In the genomic region with DNA sequence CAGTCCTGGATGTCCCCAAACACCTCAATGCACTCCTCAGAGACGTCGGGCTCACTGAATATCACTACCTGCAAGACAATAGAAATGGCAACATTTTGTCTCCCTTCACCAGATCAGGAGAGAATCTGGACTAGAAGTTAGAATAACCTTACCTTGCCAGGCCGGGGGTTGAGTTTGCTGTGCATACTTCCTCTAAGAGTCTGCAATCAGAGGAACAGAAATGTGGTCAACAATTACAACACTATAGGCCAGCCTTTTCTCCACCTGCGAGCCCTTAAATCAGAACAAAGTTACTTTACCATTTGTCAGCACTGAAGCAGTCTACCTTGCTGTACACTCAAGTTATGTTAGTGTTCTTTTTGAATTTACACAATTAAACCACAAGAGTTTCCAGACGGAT, we compare ENCODE assay signal across 11 mouse cellular contexts.
"Had no signal": no experiment of that assay in that cellular context is flagged by ENCODE, and none has a peak within 500 bp of the region (broad histone marks: within the 10 kb centered on the region; RNA-seq: fewer than 3 reads in every experiment).

No protein-coding gene starts in this region.

- DNase-seq: right cerebral cortex, adult 18-20 months; right cerebral cortex, postnatal 14 days; right cerebral cortex, postnatal 25 days; right cerebral cortex, postnatal 4 days; spleen, adult 18-20 months; thymus, adult 18-20 months; thymus, adult 2 months; thymus, postnatal 14 days; thymus, postnatal 25 days; thymus, postnatal 36 days; thymus, postnatal 4 days had no signal
